Mouse (Mus musculus): ENCODE measurements around the gene Parp14.

Parp14 gene

DNA sequence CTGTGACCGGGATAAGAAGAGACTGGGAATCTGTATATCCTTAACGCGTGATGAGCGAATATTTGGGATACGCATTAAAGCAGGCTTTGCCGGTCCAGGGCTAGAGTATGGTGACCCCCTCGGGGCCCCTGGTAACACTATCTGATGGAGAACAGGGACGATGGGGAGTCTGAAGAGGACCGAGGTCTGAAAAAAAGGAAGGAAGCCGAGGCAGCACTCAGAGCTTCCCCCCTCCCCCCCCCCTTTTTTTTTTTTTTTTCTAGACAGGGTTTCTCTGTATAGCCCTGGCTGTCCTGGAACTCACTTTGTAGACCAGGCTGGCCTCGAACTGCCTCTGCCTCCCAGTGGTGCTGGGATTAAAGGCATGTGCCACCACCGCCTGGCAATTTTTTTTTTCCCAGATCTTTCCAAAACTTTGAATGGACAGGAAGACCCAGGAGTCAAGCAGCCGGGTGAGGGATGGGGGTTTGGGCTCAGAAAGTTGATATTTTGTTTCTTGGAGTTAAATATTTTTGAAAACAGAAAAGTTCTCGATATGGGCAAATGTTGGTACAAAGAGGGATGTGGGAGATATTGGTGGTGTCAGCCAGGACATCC, 1.2 kb upstream of the Parp14 start:
- in situ Hi-C loops (cut with MboI; ENCODE audit: low pct_unique_long_range_greater_than_20kb in 1 of 2, low sequenced_read_pairs in 2 of 2, unreplicated experiment in 1 of 2): no loop called here

DNA sequence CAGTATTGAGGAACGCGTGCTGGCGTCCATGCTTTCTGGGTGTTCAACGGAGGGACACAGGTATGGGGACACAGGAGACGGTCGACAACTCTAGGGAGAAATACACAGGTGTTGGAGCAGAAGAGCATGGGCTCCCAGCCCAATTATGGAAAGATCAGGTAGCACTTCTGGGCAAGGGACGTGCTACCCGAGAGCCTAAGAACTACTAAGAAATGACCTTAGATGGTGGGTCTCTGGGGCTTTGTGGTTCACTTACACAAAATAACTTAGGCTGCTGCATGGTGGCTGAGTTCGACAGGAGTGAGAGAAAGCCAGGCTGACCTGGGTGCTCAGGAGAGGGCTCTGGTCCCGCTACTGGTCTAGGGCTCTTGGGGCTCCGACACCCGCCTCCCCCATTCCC, 554 bp upstream of the Parp14 start:
- in situ Hi-C loops (cut with MboI; ENCODE audit: low pct_unique_long_range_greater_than_20kb in 1 of 2, low sequenced_read_pairs in 2 of 2, unreplicated experiment in 1 of 2): no loop called here

DNA sequence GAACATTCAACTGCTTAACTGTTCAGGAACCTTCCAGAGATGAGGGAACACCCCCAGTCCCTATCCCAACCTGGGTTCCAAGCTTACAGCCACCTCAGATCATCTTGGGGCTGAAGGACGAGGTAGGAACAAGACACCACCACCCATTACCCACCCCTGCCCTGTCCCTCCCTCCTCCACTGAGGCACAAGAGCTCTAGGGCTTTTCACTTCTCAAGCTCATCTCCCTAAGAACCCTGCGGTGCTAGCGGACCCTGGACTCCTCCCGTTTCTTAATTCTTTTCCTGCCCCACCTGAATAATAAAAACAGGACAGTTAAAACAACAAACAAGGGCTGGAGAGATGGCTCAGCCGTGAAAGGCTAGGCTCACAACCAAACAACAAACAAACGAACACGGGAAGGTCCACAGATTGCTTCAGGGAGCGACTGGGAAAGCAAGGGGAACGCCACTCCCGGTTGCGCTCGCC, 730 bp downstream of the Parp14 start:
- in situ Hi-C loops (cut with MboI; ENCODE audit: low pct_unique_long_range_greater_than_20kb in 1 of 2, low sequenced_read_pairs in 2 of 2, unreplicated experiment in 1 of 2): no loop called here

- in situ Hi-C loops (cut with MboI; ENCODE audit: low pct_unique_long_range_greater_than_20kb in 1 of 2, low sequenced_read_pairs in 2 of 2, unreplicated experiment in 1 of 2): no loop called here
Measured at GRCm38 (mm10) chr16:35869656-35870055, 1.7 kb downstream of the Parp14 start.

- in situ Hi-C loops (cut with MboI; ENCODE audit: low pct_unique_long_range_greater_than_20kb in 1 of 2, low sequenced_read_pairs in 2 of 2, unreplicated experiment in 1 of 2): no loop called here
Measured at GRCm38 (mm10) chr16:35869126-35869525, 2.2 kb downstream of the Parp14 start.

DNA sequence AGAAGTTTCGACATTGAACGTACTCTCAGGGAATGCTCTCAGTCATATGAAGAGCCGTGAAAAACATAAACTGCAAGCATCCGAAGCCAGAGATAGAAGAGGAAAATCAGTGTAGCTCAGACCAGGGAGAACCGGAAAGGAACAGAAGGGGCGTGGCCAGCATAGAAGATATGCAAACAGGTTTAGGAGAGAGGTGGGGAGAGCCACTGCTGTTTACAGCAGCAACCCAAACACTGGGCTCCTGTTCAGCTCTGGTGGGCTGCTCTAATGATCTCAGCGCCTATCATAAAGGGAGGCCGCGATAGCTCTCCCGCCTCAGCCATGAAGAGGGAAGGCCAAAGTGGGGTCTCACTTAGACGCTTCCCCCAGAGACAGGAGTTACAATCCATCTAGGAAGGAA, 3.6 kb downstream of the Parp14 start:
- in situ Hi-C loops (cut with MboI; ENCODE audit: low pct_unique_long_range_greater_than_20kb in 1 of 2, low sequenced_read_pairs in 2 of 2, unreplicated experiment in 1 of 2): no loop called here

- in situ Hi-C loops (cut with MboI; ENCODE audit: low pct_unique_long_range_greater_than_20kb in 1 of 2, low sequenced_read_pairs in 2 of 2, unreplicated experiment in 1 of 2): no loop called here
Measured at GRCm38 (mm10) chr16:35862057-35862456, 9.3 kb downstream of the Parp14 start.

GRCm38 (mm10) chr16:35860236-35860635, 11.1 kb downstream of the Parp14 start:
- in situ Hi-C loops (cut with MboI; ENCODE audit: low pct_unique_long_range_greater_than_20kb in 1 of 2, low sequenced_read_pairs in 2 of 2, unreplicated experiment in 1 of 2): no loop called here

GRCm38 (mm10) chr16:35856766-35857165, 14.6 kb downstream of the Parp14 start:
- in situ Hi-C loops (cut with MboI; ENCODE audit: low pct_unique_long_range_greater_than_20kb in 1 of 2, low sequenced_read_pairs in 2 of 2, unreplicated experiment in 1 of 2): no loop called here

- in situ Hi-C loops (cut with MboI; ENCODE audit: low pct_unique_long_range_greater_than_20kb in 1 of 2, low sequenced_read_pairs in 2 of 2, unreplicated experiment in 1 of 2): no loop called here
Measured at GRCm38 (mm10) chr16:35855846-35856245, 15.5 kb downstream of the Parp14 start.

DNA sequence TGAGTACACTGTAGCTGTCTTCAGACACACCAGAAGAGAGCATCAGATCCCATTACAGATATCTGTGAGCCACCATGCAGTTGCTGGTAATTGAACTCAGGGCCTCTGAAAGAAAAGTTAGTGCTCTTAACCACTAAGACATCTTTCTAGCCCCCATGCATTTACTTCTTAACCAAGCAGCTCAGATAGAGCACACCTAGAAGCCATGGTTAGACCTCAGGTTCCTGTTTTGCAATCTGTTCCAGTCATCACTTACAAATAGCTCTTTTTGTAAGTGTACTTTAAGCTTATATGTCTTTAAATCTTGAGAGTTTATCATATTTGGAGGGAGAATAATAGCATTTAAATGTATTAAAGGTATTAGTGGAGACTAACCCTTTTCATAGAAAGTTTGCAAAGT, 24.2 kb downstream of the Parp14 start:
- in situ Hi-C loops (cut with MboI; ENCODE audit: low pct_unique_long_range_greater_than_20kb in 1 of 2, low sequenced_read_pairs in 2 of 2, unreplicated experiment in 1 of 2): no loop called here

- in situ Hi-C loops (cut with MboI; ENCODE audit: low pct_unique_long_range_greater_than_20kb in 1 of 2, low sequenced_read_pairs in 2 of 2, unreplicated experiment in 1 of 2): no loop called here
Measured at GRCm38 (mm10) chr16:35839680-35840079, 31.7 kb downstream of the Parp14 start.

GRCm38 (mm10) chr16:35834653-35835052, 36.7 kb downstream of the Parp14 start:
- in situ Hi-C loops (cut with MboI; ENCODE audit: low pct_unique_long_range_greater_than_20kb in 1 of 2, low sequenced_read_pairs in 2 of 2, unreplicated experiment in 1 of 2): no loop called here

DNA sequence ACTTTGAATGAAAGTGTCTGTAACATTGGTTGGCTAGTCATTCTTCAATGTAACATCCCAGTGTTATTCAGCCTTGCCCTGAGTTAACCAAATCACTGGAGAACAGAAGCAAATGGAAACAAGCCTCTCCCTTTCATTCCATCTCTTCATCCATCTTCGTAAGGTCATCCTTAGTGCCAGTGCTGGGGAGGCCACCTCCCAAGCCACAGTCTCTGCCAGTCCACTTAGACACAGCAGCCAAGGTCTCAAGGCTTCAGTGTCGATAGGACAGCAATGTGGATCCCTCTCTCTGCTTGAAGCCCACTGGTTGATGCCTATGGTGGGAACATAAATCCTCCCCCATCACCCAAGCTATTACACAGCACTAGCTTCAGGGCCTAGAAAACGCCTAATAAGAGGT, 38.4 kb downstream of the Parp14 start:
- in situ Hi-C loops (cut with MboI; ENCODE audit: low pct_unique_long_range_greater_than_20kb in 1 of 2, low sequenced_read_pairs in 2 of 2, unreplicated experiment in 1 of 2): no loop called here

DNA sequence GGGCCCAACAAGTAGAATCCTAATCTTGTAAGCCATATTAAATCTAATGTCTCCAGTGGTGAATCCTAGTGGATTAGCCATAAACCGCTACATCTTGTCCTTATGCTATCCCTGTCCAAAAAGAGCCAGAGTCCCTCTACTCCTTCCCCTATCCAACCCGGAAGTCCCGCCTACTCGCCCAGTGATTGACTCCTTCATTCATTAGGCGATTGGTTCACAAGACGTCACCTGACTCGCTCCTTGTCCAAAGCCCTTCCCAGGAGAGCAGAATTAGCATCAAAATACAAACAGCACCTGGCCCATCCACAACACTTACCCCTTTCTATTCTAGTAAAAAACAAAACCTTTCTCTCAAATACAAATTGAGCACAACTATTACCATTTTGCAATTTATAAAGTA, 41.3 kb downstream of the Parp14 start:
- in situ Hi-C loops (cut with MboI; ENCODE audit: low pct_unique_long_range_greater_than_20kb in 1 of 2, low sequenced_read_pairs in 2 of 2, unreplicated experiment in 1 of 2): no loop called here

- in situ Hi-C loops (cut with MboI; ENCODE audit: low pct_unique_long_range_greater_than_20kb in 1 of 2, low sequenced_read_pairs in 2 of 2, unreplicated experiment in 1 of 2): loop anchor here (10.0 kb wide), 1 partner anchor 83 kb away; no protein-coding TSS in a partner anchor
Measured at GRCm38 (mm10) chr16:35817255-35818089, 53.9 kb downstream of the Parp14 start.

DNA sequence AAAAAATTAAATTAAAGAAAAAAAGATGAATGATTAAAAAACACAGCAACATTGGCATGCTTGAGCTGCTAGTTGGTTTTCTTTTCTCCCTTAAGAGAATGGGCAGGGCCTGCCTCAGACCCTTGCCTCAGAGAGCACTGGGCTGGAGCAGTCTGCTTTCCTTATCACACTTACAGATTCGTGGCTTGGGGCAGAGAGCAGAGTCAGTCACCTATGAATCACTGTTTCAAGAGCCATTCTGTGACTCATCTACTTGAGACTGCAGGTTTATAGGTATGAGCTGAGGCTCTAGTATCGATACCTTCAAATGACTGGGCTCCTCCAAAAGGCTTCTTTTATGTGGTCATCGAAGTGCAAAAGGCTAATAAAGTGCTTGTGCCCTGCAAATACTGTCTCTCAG, 58.2 kb downstream of the Parp14 start:
- in situ Hi-C loops (cut with MboI; ENCODE audit: low pct_unique_long_range_greater_than_20kb in 1 of 2, low sequenced_read_pairs in 2 of 2, unreplicated experiment in 1 of 2): loop anchor here (10.0 kb wide), 1 partner anchor 78 kb away; no protein-coding TSS in a partner anchor

DNA sequence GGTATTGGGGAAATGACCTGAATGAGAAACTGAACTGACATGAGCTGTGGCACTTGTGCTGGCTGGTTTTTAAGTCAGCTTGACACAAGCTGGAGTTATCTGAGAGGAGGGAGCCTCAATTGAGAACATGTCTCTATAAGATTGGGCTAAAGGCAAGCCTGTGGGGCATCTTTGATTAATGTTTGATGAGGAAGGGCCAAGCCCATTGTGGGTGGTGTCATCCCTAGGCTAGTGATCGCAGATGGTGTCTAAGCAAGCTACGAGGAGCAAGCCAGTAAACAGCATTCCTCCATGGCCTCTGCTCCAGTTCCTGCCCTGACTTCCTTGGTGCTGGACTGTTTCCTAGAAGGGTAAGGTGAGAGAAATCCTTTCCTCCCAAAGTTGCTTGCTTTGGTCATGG, 62.5 kb downstream of the Parp14 start:
- in situ Hi-C loops (cut with MboI; ENCODE audit: low pct_unique_long_range_greater_than_20kb in 1 of 2, low sequenced_read_pairs in 2 of 2, unreplicated experiment in 1 of 2): no loop called here

DNA sequence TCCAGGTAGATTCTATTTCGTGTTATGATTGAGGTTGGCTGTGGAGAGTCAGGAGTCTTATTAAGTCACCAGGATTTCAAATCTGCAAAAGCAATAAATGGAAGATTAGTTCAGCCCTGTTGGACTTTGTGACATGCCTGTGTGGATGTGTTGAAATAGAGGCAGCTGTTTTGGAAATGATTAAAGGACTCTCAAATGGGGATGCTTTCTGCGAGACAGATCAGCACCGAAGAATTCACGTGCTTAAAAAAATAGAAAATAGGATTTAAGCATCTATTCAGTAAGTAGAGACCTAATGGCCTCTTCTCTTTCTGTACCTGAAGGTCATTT, 63.7 kb downstream of the Parp14 start:
- in situ Hi-C loops (cut with MboI; ENCODE audit: low pct_unique_long_range_greater_than_20kb in 1 of 2, low sequenced_read_pairs in 2 of 2, unreplicated experiment in 1 of 2): no loop called here

All from mouse embryonic stem cell (cell line).